Mouse (Mus musculus): ENCODE measurements around the gene Rhox1. TPM values are rescaled to one million over a fixed set of nuclear protein-coding genes. Genes with fewer than 3 reads are reported as not detected.
A peak's percentile ranks its signal among the peaks of the same experiment; 100 is the strongest.
"Not testable (repeated sequence)": the region's sequence is repeated elsewhere in the genome, so short reads cannot be mapped to it uniquely, and the experiment has no call there.

Rhox1 gene
- not detected for total RNA-seq (2021)
- long read RNA-seq, experiment 1, result 0 reads
- long read RNA-seq, experiment 2, result 0 reads

GRCm38 (mm10) chrX:37222158-37222557, at the start of gene Rhox1:
TSS of gene Rhox1 (minus strand) at chrX:37222258.
- DNase-seq, result not testable (repeated sequence)

DNA sequence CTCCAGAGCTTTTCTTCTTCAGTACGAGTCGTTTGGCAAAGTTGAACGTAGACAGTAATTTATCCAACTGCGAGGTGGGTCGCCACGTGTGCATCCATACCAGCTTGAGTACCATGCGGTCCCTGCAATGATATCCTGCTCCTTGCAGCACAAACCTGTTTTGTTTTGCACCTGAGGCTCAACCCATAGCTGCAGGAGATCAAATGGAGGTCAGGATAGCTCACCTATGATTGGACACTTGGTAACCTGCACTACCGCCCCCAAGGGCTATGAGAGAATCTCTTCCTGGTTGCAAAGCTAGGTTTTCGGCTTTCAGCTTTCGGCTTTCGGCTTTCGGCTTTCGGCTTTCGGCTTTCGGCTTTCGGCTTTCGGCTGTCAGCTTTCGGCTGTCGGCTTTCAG, 43.0 kb upstream of the Rhox1 start, which contains the start of gene Rhox4a:
Gene Rhox4a (plus strand): TSS at position 301 of the 400 bp plus-strand sequence.
- DNase-seq, result not testable (repeated sequence)

GRCm38 (mm10) chrX:37249619-37250018, 27.6 kb upstream of the Rhox1 start, which contains the start of gene Rhox3a:
TSS of gene Rhox3a (plus strand) at chrX:37249919.
- not testable (repeated sequence) for DNase-seq

DNA sequence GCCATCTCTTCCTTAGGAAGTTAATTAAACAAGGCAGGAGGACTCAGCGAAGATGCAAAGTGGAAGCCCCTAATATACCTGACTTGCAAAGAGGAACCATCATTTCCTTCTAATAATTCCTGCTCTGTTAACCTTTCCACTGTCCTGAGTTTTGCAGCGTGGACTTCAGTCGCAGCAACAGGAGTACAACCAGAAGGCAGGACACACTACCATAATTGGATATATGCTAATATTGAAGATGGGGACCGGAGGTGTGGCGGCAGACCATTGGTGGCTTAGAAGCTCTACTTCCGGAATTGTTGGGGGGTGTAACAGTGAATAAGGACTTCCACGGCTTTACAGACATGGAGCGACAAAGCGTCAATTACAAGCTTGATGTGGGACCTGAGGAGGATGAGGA, 22.6 kb upstream of the Rhox1 start, which contains the start of gene Rhox2a:
Gene Rhox2a (plus strand): TSS at position 301 of the 400 bp plus-strand sequence.
- DNase-seq, result not testable (repeated sequence)

DNA sequence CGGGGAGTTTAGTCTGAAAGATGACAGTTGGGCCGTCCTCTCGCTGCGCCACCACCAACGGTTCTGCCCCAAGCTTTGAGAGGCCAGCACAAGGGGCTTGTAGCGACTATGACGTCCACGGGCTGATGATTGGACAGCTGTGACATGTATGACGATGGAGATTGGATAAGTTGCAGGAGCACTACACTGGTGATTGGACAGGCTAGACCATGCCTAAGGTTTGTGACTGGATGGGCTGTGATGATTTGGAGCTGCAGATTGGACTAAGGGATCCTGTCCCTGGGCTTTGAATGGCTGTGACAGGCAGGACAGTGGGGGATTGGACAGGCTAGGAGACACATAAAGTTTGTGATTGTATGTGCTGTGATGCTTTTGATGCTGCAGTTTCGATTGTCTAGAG, 11.1 kb downstream of the Rhox1 start, which contains the start of gene Gm9:
Gene Gm9 (minus strand): TSS at position 101 of the 400 bp plus-strand sequence.
- no peak for DNase-seq

GRCm38 (mm10) chrX:37198676-37199075, 23.4 kb downstream of the Rhox1 start:
- no peak for DNase-seq

GRCm38 (mm10) chrX:37191744-37192379, 30.2 kb downstream of the Rhox1 start:
- DNase-seq, result no peak

- peak; percentile 76 for DNase-seq
Observed at GRCm38 (mm10) chrX:37191105-37191743, 30.8 kb downstream of the Rhox1 start, which contains the start of the genes Ndufa1 and Rnf113a1. TSS of gene Ndufa1 (minus strand) at chrX:37191163. TSS of gene Rnf113a1 (plus strand) at chrX:37191245.

GRCm38 (mm10) chrX:37190755-37191104, 31.3 kb downstream of the Rhox1 start:
- DNase-seq, result no peak

DNA sequence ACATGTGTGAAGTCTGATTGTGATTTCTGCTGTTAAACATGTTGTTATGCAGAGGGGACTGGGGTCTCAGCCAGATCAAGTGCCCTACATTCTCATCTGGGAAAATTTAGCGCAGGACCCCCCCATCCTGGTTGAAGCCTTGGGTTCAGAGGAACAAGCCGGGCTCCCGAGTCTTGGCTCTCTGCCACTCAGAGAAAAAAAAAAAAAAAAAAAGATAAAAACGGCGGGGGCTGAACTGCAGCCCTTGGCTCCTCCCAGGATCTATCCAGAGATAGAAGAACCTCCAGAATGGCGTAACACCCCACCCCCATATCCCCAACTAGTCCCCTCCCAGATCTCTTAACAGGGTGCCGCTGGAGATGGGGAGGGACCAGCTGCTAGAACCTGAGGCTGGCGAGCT, 37.7 kb downstream of the Rhox1 start:
- DNase-seq, result not testable (repeated sequence)

GRCm38 (mm10) chrX:37168742-37169141, 53.3 kb downstream of the Rhox1 start, which contains the start of gene Akap14:
TSS of gene Akap14 (minus strand) at chrX:37168842.
- DNase-seq, result no peak

DNA sequence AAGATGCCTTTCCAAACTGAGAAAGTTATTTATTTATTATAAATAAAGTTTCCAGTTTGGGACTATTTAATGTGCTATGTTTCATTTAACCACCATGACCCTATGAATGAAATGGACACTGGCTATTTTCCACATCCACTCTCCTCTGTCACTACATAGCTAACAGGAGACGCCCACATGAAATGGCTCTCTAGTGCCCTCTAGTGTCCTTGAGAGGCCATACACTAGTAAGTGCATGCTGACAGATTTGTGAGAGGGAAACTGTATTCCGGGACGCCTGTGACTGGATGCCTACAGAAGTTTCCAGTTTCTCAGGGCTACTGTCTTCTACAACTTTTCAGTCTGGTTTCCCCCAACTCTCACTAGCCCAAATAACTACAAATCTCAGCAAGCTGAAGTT, 55.0 kb downstream of the Rhox1 start:
- DNase-seq, result no peak

Other genes starting within 250 kb of the Rhox1 start
- 1 to 10 TPM; 2.7 to 2.9 TPM for gene Sept6, start 230.5 kb downstream of the Rhox1 start, total RNA-seq (2021)
- not detected for gene Sowahd, start 173.4 kb downstream of the Rhox1 start, total RNA-seq (2021)
- 100 to 1,000 TPM; 239 to 266 TPM for gene Rpl39, start 136.9 kb downstream of the Rhox1 start, total RNA-seq (2021)
- gene Upf3b, start 111.9 kb downstream of the Rhox1 start, total RNA-seq (2021), result 1 to 10 TPM; 8.5 to 8.7 TPM
- gene Nkap, start 95.5 kb downstream of the Rhox1 start, total RNA-seq (2021), result 1 to 10 TPM; 6.4 to 8.3 TPM
- not detected for gene Akap14, start 53.4 kb downstream of the Rhox1 start, total RNA-seq (2021)
- gene Ndufa1, start 31.1 kb downstream of the Rhox1 start, total RNA-seq (2021), result 100 to 1,000 TPM; 430 to 453 TPM
- 1 to 10 TPM; 1.8 to 2.8 TPM for gene Rnf113a1, start 31.0 kb downstream of the Rhox1 start, total RNA-seq (2021)
- not detected for gene Gm9, start 11.2 kb downstream of the Rhox1 start, total RNA-seq (2021)
- gene Rhox2a, start 22.7 kb upstream of the Rhox1 start, total RNA-seq (2021), result not detected
- not detected for gene Rhox3a, start 27.7 kb upstream of the Rhox1 start, total RNA-seq (2021)
- gene Rhox4a, start 43.1 kb upstream of the Rhox1 start, total RNA-seq (2021), result not detected
- gene Rhox3a2, start 157.8 kb upstream of the Rhox1 start, total RNA-seq (2021), result not detected
- not detected for gene Rhox4a2, start 168.6 kb upstream of the Rhox1 start, total RNA-seq (2021)
- not detected for gene Rhox2b, start 189.8 kb upstream of the Rhox1 start, total RNA-seq (2021)
- not detected for gene Rhox4b, start 210.2 kb upstream of the Rhox1 start, total RNA-seq (2021)
- not detected for gene Rhox2c, start 231.4 kb upstream of the Rhox1 start, total RNA-seq (2021)
- not detected for gene Rhox3c, start 236.3 kb upstream of the Rhox1 start, total RNA-seq (2021)

Data from gastrocnemius, postnatal 25 days (tissue).